Mouse (Mus musculus) intestine, postnatal 0 days (tissue): ENCODE measurements around the gene Itgb1bp1. TPM values are rescaled to one million over a fixed set of nuclear protein-coding genes. Genes with fewer than 3 reads are reported as not detected.

Experiments used
- ATAC-seq: fragments of 200-750 bp; cut with Nextera tagmentation; 2 replicates; pipeline ENCODE4 v1.8.0; 2017; ENCODE audit warnings: mild to moderate bottlenecking, moderate TSS enrichment, moderate library complexity
- H3K27ac ChIP-seq: fragments of 300-500 bp; sonication (generic); 2 replicates; pipeline ENCODE4 v1.5.1; 2014; ENCODE audit warnings: mild to moderate bottlenecking, low read depth, low read length, moderate library complexity
- H3K27me3 ChIP-seq: fragments of 300-500 bp; sonication (generic); replicated peaks from 2 replicates; pipeline ENCODE4 v1.6.1; 2014; ENCODE audit warnings: low read length, mixed read lengths; ENCODE audit not compliant: control insufficient read depth, insufficient read depth
- H3K36me3 ChIP-seq: fragments of 300-500 bp; sonication (generic); 2 replicates; pipeline ENCODE4 v1.6.1; 2014; ENCODE audit warnings: mild to moderate bottlenecking, moderate library complexity; ENCODE audit not compliant: control insufficient read depth, insufficient read depth
- H3K4me1 ChIP-seq: fragments of 300-500 bp; sonication (generic); replicated peaks from 2 replicates; pipeline ENCODE4 v1.6.1; 2014; ENCODE audit warnings: antibody characterized with exemption, low read length, mixed read lengths; ENCODE audit not compliant: control insufficient read depth, insufficient read depth
- H3K4me2 ChIP-seq: fragments of 300-500 bp; sonication (generic); replicated peaks from 2 replicates; pipeline ENCODE4 v1.6.1; 2014; ENCODE audit warnings: low read depth, mild to moderate bottlenecking, moderate library complexity
- H3K4me3 ChIP-seq: fragments of 300-500 bp; sonication (generic); 2 replicates; pipeline ENCODE4 v1.5.1; 2014; ENCODE audit warnings: low read depth, low read length
- H3K9ac ChIP-seq: fragments of 300-500 bp; sonication (generic); 2 replicates; pipeline ENCODE4 v1.6.1; 2014; ENCODE audit warnings: mild to moderate bottlenecking, low read depth, low read length
- H3K9me3 ChIP-seq: fragments of 300-500 bp; sonication (generic); 2 replicates; pipeline ENCODE4 v1.6.1; 2016; ENCODE audit warnings: mixed run types; ENCODE audit not compliant: control insufficient read depth
- CTCF ChIP-seq: sonication (generic); IDR thresholded peaks from 2 replicates; pipeline ENCODE4 v1.5.1; 2016; ENCODE audit warnings: low read depth, mild to moderate bottlenecking, control low read depth, antibody characterized with exemption, moderate library complexity
- WGBS: fragments of 180-500 bp; shearing (Covaris S2); extraction: QIAGEN DNeasy Blood & Tissue Kit; methylation state at CpG from one replicate; pipeline ENCODE4 v1.1.7; 2014; 5-methylcytosine and 5-hydroxymethylcytosine counted together
- polyA plus RNA-seq: library from polyadenylated mRNA; unstranded; fragments of >200 nt; fragmentation: Nextera tagmentation; extraction: Ambion mirVana; gene quantifications from 2 replicates; pipeline ENCODE4 v1.2.1, GENCODE M21; 2015

Itgb1bp1 gene
- polyA plus RNA-seq, 1 experiment from 2014 or later, result 34.4 TPM

- Histone ChIP-seq H3K9me3 (no peaks in the 10 kb centered on the region), H3K4me2 (no peak overlapping the region), H3K4me1 (peaks cover 4% of the 10 kb centered on the region; the same call in 1 of the 2 replicates), H3K4me3 (no peak overlapping the region), H3K9ac (no peak overlapping the region), H3K27me3 (no peaks in the 10 kb centered on the region), H3K27ac (no peak overlapping the region), H3K36me3 (peaks cover 54% of the 10 kb centered on the region)
- ATAC-seq, result no peak
- TF ChIP-seq CTCF, result no peak
- WGBS, result 74% methylated on average over 4 of the region's 4 CpGs
Observed at GRCm38 (mm10) chr12:21320317-21320716, 34.2 kb upstream of the Itgb1bp1 start.

- 83% methylated on average over 12 of the region's 12 CpGs for WGBS
- Histone ChIP-seq H3K27ac (no peak overlapping the region), H3K4me3 (no peak overlapping the region), H3K9ac (no peak overlapping the region), H3K9me3 (no peaks in the 10 kb centered on the region), H3K4me2 (no peak overlapping the region), H3K4me1 (peaks cover 4% of the 10 kb centered on the region; the same call in 1 of the 2 replicates), H3K27me3 (no peaks in the 10 kb centered on the region), H3K36me3 (peaks cover 57% of the 10 kb centered on the region)
- TF ChIP-seq CTCF, result peak; percentile 82
- no peak for ATAC-seq
Observed at GRCm38 (mm10) chr12:21318143-21318895, 32.2 kb upstream of the Itgb1bp1 start.

GRCm38 (mm10) chr12:21316869-21317265 is 30.8 kb upstream of the Itgb1bp1 start:
- H3K9me3 ChIP-seq, result no peaks in the 10 kb centered on the region
- H3K4me2 ChIP-seq, result peak overlapping the region; percentile 85
- ATAC-seq, result no peak
- H3K36me3 ChIP-seq, result peaks cover 60% of the 10 kb centered on the region
- peaks cover 4% of the 10 kb centered on the region; the same call in 1 of the 2 replicates for H3K4me1 ChIP-seq
- H3K4me3 ChIP-seq, result peak overlapping the region; percentile 79
- TF ChIP-seq CTCF, result no peak
- H3K9ac ChIP-seq, result peak overlapping the region; percentile 70
- H3K27ac ChIP-seq, result peak overlapping the region; percentile 91
- H3K27me3 ChIP-seq, result no peaks in the 10 kb centered on the region
- WGBS, result 17% methylated on average over 7 of the region's 7 CpGs

GRCm38 (mm10) chr12:21315923-21316868 is 30.1 kb upstream of the Itgb1bp1 start, which contains the start of gene Iah1:
Gene Iah1, plus strand, starts transcription at chr12:21316389.
- TF ChIP-seq CTCF, result no peak
- H3K4me2 ChIP-seq, result peak within 1 kb of the TSS; percentile 85
- 2% methylated on average over 59 of the region's 59 CpGs for WGBS
- H3K9ac ChIP-seq, result peak within 1 kb of the TSS; percentile 70
- ATAC-seq, result peak; percentile 92
- peaks cover 4% of the 10 kb centered on the region; the same call in 1 of the 2 replicates for H3K4me1 ChIP-seq
- H3K9me3 ChIP-seq, result no peaks in the 10 kb centered on the region
- H3K36me3 ChIP-seq, result peaks cover 60% of the 10 kb centered on the region
- H3K27ac ChIP-seq, result peak within 1 kb of the TSS; percentile 91
- H3K4me3 ChIP-seq, result peak within 1 kb of the TSS; percentile 79
- no peaks in the 10 kb centered on the region for H3K27me3 ChIP-seq

GRCm38 (mm10) chr12:21312201-21312600 is 26.1 kb upstream of the Itgb1bp1 start:
- Histone ChIP-seq H3K27me3 (no peaks in the 10 kb centered on the region), H3K36me3 (peaks cover 75% of the 10 kb centered on the region), H3K9ac (no peak overlapping the region), H3K9me3 (no peaks in the 10 kb centered on the region), H3K27ac (no peak overlapping the region), H3K4me2 (no peak overlapping the region), H3K4me3 (no peak overlapping the region), H3K4me1 (peaks cover 2% of the 10 kb centered on the region; the same call in 1 of the 2 replicates)
- no peak for ATAC-seq
- 81% methylated on average over 5 of the region's 5 CpGs for WGBS
- no peak for TF ChIP-seq CTCF

GRCm38 (mm10) chr12:21306721-21307120 is 20.6 kb upstream of the Itgb1bp1 start:
- no peak for ATAC-seq
- 92% methylated on average over 4 of the region's 4 CpGs for whole genome bisulfite sequencing
- Histone ChIP-seq H3K27ac (no peak overlapping the region), H3K9ac (no peak overlapping the region), H3K4me3 (no peak overlapping the region), H3K9me3 (no peaks in the 10 kb centered on the region), H3K27me3 (no peaks in the 10 kb centered on the region), H3K4me1 (no peaks in the 10 kb centered on the region), H3K36me3 (peaks cover 79% of the 10 kb centered on the region), H3K4me2 (no peak overlapping the region)
- no peak for TF ChIP-seq CTCF
